Mouse (Mus musculus) neural tube, embryonic 15.5 days (tissue): ENCODE data around the gene Slc1a3. TPM values are rescaled to one million over a fixed set of nuclear protein-coding genes. Genes with fewer than 3 reads are reported as not detected.
"Not testable (repeated sequence)": the region's sequence is repeated elsewhere in the genome, so short reads cannot be mapped to it uniquely, and the experiment has no call there.

Experiments used
- ATAC-seq: fragments of 200-750 bp; cut with Nextera tagmentation; 2 replicates; pipeline ENCODE4 v1.8.0; 2017; ENCODE audit warnings: mild to moderate bottlenecking, moderate TSS enrichment, moderate library complexity; ENCODE audit not compliant: low FRiP score
- H3K27ac ChIP-seq: fragments of 300-500 bp; sonication (generic); replicated peaks from 2 replicates; pipeline ENCODE4 v1.5.1; 2015; ENCODE audit warnings: mild to moderate bottlenecking, inconsistent platforms
- H3K27me3 ChIP-seq: fragments of 300-500 bp; sonication (generic); replicated peaks from 2 replicates; pipeline ENCODE4 v1.6.1; 2015; ENCODE audit warnings: inconsistent platforms
- H3K36me3 ChIP-seq: fragments of 300-500 bp; sonication (generic); 2 replicates; pipeline ENCODE4 v1.6.1; 2015; ENCODE audit warnings: inconsistent platforms
- H3K4me1 ChIP-seq: fragments of 300-500 bp; sonication (generic); 2 replicates; pipeline ENCODE4 v1.6.1; 2015; ENCODE audit warnings: inconsistent platforms
- H3K4me2 ChIP-seq: fragments of 300-500 bp; sonication (generic); 2 replicates; pipeline ENCODE4 v1.6.1; 2015; ENCODE audit warnings: inconsistent platforms, mild to moderate bottlenecking, moderate library complexity
- H3K4me3 ChIP-seq: fragments of 300-500 bp; sonication (generic); replicated peaks from 2 replicates; pipeline ENCODE4 v1.5.1; 2015; ENCODE audit warnings: mild to moderate bottlenecking, inconsistent platforms
- H3K9ac ChIP-seq: fragments of 300-500 bp; sonication (generic); replicated peaks from 2 replicates; pipeline ENCODE4 v1.6.1; 2015; ENCODE audit warnings: mild to moderate bottlenecking, inconsistent platforms
- H3K9me3 ChIP-seq: fragments of 300-500 bp; sonication (generic); replicated peaks from 2 replicates; pipeline ENCODE4 v1.6.1; 2016; ENCODE audit warnings: inconsistent platforms
- WGBS: fragments of 180-500 bp; shearing (Covaris S2); methylation state at CpG from one replicate; pipeline ENCODE4 v1.1.7; 2015; ENCODE audit warnings: mixed read lengths; 5-methylcytosine and 5-hydroxymethylcytosine counted together
- polyA plus RNA-seq: library from polyadenylated mRNA; unstranded; fragments of >200 nt; fragmentation: Nextera tagmentation; extraction: Ambion mirVana; gene quantifications from 2 replicates; pipeline ENCODE4 v1.2.1, GENCODE M21; 2015

Slc1a3 gene
- polyA plus RNA-seq, 1 experiment from 2014 or later, result 174 TPM

DNA sequence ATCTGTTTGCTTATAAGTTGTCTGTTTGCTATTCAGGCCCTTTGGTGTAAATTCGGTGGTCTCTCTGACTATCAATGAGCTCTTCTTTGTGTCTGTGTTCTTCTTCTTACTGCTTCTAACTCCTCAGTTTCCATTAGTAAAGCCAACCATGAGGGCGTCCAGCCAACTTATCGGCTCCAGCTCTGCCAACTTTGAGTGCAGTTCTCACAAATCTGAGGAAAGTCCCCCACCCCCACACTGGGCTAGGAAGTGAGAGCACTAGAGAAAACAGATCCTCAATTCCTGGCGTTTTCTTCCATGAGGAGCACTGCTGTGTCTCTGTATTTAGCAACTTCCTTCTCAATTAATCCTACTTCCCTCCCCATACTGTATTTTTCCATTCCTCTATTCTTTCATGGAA is 4.4 kb downstream of the Slc1a3 start:
- Histone ChIP-seq H3K9me3 (no peaks in the 10 kb centered on the region), H3K4me3 (no peak overlapping the region), H3K27ac (peak overlapping the region; percentile 61), H3K4me2 (peak overlapping the region; percentile 38), H3K36me3 (no peaks in the 10 kb centered on the region), H3K27me3 (no peaks in the 10 kb centered on the region; the same call in 1 of the 2 replicates), H3K9ac (no peak overlapping the region), H3K4me1 (peaks cover 13% of the 10 kb centered on the region)
- 62% methylated on average over 4 of the region's 4 CpGs for WGBS
- ATAC-seq, result peak; percentile 67

GRCm38 (mm10) chr15:8705560-8705959 is 5.0 kb downstream of the Slc1a3 start:
- not testable (repeated sequence) for H3K4me1 ChIP-seq, ATAC-seq, H3K27ac ChIP-seq, H3K9ac ChIP-seq, H3K27me3 ChIP-seq, H3K4me3 ChIP-seq, H3K36me3 ChIP-seq, H3K9me3 ChIP-seq, H3K4me2 ChIP-seq
- WGBS, result 93% methylated on average over 1 of the region's 1 CpGs

DNA sequence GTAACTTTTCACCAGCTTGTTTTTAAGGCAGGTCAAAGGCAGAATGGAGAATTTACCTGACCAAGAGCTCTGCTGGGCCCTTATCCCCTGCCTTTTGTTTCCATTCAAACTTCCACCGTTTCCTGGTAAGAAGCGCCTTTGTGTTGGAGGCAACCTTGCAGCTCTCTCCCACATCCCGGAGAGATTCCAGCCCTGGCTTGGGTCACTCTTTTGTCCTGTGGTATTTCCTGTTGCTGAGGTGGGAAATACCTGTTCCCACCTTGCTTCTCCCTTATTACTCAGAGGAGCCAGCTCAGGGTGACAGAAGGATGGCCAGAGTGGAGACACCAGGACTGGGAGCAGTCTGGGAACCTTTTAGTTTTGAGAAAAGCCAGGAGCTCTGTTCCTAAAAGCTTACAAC is 12.6 kb downstream of the Slc1a3 start:
- H3K4me2 ChIP-seq, result no peak overlapping the region
- no peak overlapping the region for H3K9ac ChIP-seq
- 51% methylated on average over 3 of the region's 3 CpGs for WGBS
- H3K27ac ChIP-seq, result no peak overlapping the region
- no peaks in the 10 kb centered on the region for H3K27me3 ChIP-seq
- ATAC-seq, result no peak
- no peaks in the 10 kb centered on the region for H3K36me3 ChIP-seq
- no peaks in the 10 kb centered on the region for H3K4me1 ChIP-seq
- no peak overlapping the region for H3K4me3 ChIP-seq
- H3K9me3 ChIP-seq, result no peaks in the 10 kb centered on the region

GRCm38 (mm10) chr15:8697500-8697899 is 13.1 kb downstream of the Slc1a3 start:
- Histone ChIP-seq H3K4me2 (no peak overlapping the region), H3K4me1 (no peaks in the 10 kb centered on the region), H3K27me3 (no peaks in the 10 kb centered on the region), H3K27ac (no peak overlapping the region), H3K4me3 (no peak overlapping the region), H3K9ac (no peak overlapping the region), H3K9me3 (no peaks in the 10 kb centered on the region), H3K36me3 (no peaks in the 10 kb centered on the region)
- WGBS, result 63% methylated on average over 3 of the region's 3 CpGs
- no peak for ATAC-seq

DNA sequence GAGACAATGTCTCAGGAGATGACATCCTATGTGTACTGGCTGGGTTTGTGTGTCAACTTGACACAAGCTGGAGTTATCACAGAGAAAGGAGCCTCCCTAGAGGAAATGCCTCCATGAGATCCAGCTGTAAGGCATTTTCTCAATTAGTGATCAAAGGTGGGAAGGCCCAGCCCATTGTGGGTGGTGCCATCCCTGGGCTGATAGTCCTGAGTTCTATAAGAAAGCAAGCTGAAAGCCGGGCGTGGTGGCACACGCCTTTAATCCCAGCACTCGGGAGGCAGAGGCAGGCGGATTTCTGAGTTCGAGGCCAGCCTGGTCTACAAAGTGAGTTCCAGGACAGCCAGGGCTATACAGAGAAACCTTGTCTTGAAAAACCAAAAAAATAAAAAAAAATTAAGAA is 20.4 kb downstream of the Slc1a3 start:
- 98% methylated on average over 6 of the region's 6 CpGs for WGBS
- not testable (repeated sequence) for ATAC-seq, H3K27me3 ChIP-seq, H3K27ac ChIP-seq, H3K9me3 ChIP-seq, H3K4me2 ChIP-seq, H3K4me3 ChIP-seq, H3K9ac ChIP-seq, H3K4me1 ChIP-seq, H3K36me3 ChIP-seq

GRCm38 (mm10) chr15:8686846-8687245 is 23.7 kb downstream of the Slc1a3 start:
- H3K27ac ChIP-seq, result no peak overlapping the region
- H3K4me1 ChIP-seq, result peaks cover 7% of the 10 kb centered on the region
- H3K9me3 ChIP-seq, result no peaks in the 10 kb centered on the region
- H3K4me3 ChIP-seq, result no peak overlapping the region
- no peak overlapping the region for H3K4me2 ChIP-seq
- no peaks in the 10 kb centered on the region for H3K27me3 ChIP-seq
- 95% methylated on average over 4 of the region's 4 CpGs for WGBS
- H3K9ac ChIP-seq, result no peak overlapping the region
- ATAC-seq, result no peak
- H3K36me3 ChIP-seq, result no peaks in the 10 kb centered on the region

GRCm38 (mm10) chr15:8685506-8685905 is 25.1 kb downstream of the Slc1a3 start:
- no peaks in the 10 kb centered on the region for H3K36me3 ChIP-seq
- H3K27ac ChIP-seq, result no peak overlapping the region
- no peak overlapping the region for H3K4me3 ChIP-seq
- no peak for ATAC-seq
- H3K4me1 ChIP-seq, result peaks cover 7% of the 10 kb centered on the region
- 83% methylated on average over 7 of the region's 7 CpGs for WGBS
- no peak overlapping the region for H3K4me2 ChIP-seq
- H3K27me3 ChIP-seq, result no peaks in the 10 kb centered on the region
- H3K9me3 ChIP-seq, result no peaks in the 10 kb centered on the region
- H3K9ac ChIP-seq, result no peak overlapping the region

GRCm38 (mm10) chr15:8684263-8684662 is 26.3 kb downstream of the Slc1a3 start:
- no peaks in the 10 kb centered on the region for H3K36me3 ChIP-seq
- H3K4me2 ChIP-seq, result no peak overlapping the region
- no peak overlapping the region for H3K9ac ChIP-seq
- no peak for ATAC-seq
- 86% methylated on average over 3 of the region's 3 CpGs for WGBS
- no peak overlapping the region for H3K4me3 ChIP-seq
- H3K9me3 ChIP-seq, result no peaks in the 10 kb centered on the region
- no peaks in the 10 kb centered on the region for H3K27me3 ChIP-seq
- H3K27ac ChIP-seq, result no peak overlapping the region
- H3K4me1 ChIP-seq, result peaks cover 7% of the 10 kb centered on the region

- H3K4me2 ChIP-seq, result no peak overlapping the region
- no peaks in the 10 kb centered on the region for H3K27me3 ChIP-seq
- H3K4me3 ChIP-seq, result no peak overlapping the region
- 95% methylated on average over 3 of the region's 3 CpGs for WGBS
- no peak overlapping the region for H3K9ac ChIP-seq
- no peaks in the 10 kb centered on the region for H3K36me3 ChIP-seq
- ATAC-seq, result no peak
- H3K4me1 ChIP-seq, result peaks cover 7% of the 10 kb centered on the region
- H3K9me3 ChIP-seq, result no peaks in the 10 kb centered on the region
- H3K27ac ChIP-seq, result no peak overlapping the region
These were observed 27.7 kb downstream of the Slc1a3 start for GRCm38 (mm10) chr15:8682871-8683270.

GRCm38 (mm10) chr15:8682421-8682820 is 28.1 kb downstream of the Slc1a3 start:
- ATAC-seq, result no peak
- Histone ChIP-seq H3K4me3 (no peak overlapping the region), H3K4me2 (no peak overlapping the region), H3K9ac (no peak overlapping the region), H3K27ac (no peak overlapping the region), H3K36me3 (no peaks in the 10 kb centered on the region), H3K4me1 (peaks cover 7% of the 10 kb centered on the region), H3K9me3 (no peaks in the 10 kb centered on the region), H3K27me3 (no peaks in the 10 kb centered on the region)
- 87% methylated on average over 9 of the region's 9 CpGs for WGBS

DNA sequence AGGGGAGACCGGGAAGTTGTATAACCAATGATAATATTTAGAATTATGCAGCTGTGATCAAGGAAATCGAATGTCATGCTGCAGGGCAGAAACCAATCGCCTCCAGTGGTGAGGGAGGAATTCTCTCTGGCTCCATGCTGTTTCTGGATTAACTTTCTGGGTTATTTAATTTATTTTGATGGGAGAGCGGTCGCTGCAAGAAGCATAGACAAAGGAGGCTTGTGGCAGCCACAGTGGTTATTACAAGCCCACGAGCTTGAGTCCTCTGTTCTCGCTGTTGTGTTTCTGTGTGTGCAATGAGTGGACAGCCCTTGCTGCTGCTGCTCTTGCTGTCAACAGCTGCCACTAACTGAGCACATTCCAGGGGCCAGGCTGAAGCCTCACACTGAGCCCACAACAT is 28.6 kb downstream of the Slc1a3 start:
- Histone ChIP-seq H3K9me3 (no peaks in the 10 kb centered on the region), H3K36me3 (no peaks in the 10 kb centered on the region), H3K9ac (no peak overlapping the region), H3K4me2 (no peak overlapping the region), H3K27me3 (no peaks in the 10 kb centered on the region), H3K4me3 (no peak overlapping the region), H3K4me1 (peaks cover 7% of the 10 kb centered on the region), H3K27ac (no peak overlapping the region)
- no peak for ATAC-seq
- 51% methylated on average over 7 of the region's 7 CpGs for WGBS

DNA sequence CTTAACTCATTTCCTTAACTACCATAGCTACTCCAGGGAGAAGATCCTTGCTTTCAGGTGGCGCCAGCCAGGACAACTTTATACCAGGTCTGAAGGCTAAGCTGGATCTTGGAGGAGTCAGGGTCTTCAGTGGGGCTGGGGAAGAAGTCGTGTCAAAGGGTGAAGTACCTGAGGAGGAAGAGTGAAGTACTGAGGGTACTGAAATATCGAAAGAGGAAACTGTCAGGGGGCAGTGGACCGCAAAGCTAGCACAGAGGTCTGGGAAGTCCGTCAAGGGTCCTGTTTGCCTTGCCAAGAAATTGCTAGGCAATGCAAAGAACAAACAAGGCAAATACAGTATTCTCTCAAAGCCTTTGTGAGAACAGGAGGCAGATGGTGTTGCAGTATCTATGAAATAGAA is 29.6 kb downstream of the Slc1a3 start:
- H3K9ac ChIP-seq, result no peak overlapping the region
- no peak overlapping the region for H3K4me2 ChIP-seq
- no peak for ATAC-seq
- H3K27ac ChIP-seq, result no peak overlapping the region
- H3K4me1 ChIP-seq, result peaks cover 7% of the 10 kb centered on the region
- no peaks in the 10 kb centered on the region for H3K27me3 ChIP-seq
- H3K36me3 ChIP-seq, result no peaks in the 10 kb centered on the region
- no peaks in the 10 kb centered on the region for H3K9me3 ChIP-seq
- no peak overlapping the region for H3K4me3 ChIP-seq
- 90% methylated on average over 5 of the region's 5 CpGs for WGBS

DNA sequence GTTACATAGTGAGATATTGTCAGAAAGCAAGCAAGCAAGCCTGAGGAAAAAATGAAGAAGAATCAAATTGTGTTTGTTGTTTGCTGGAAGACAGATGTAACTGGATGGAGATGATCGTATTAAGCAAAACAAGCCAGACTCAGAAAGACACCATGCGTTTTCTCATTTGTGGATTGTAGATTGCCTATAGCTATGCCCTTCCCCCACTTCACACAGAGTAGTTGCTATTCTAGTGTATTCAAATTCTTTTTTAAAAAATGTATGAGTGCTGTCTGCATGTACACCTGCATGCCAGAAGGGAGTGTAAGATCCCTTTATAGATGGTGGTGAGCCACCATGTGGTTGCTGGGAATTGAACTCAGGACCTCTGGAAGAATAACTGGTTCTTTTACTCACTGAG is 33.6 kb downstream of the Slc1a3 start:
- ATAC-seq, result no peak
- Histone ChIP-seq H3K9ac (no peak overlapping the region), H3K9me3 (no peaks in the 10 kb centered on the region), H3K4me3 (no peak overlapping the region), H3K36me3 (no peaks in the 10 kb centered on the region), H3K4me2 (no peak overlapping the region), H3K4me1 (peaks cover 2% of the 10 kb centered on the region; the same call in 1 of the 2 replicates), H3K27me3 (no peaks in the 10 kb centered on the region), H3K27ac (no peak overlapping the region)
- 93% methylated on average over 2 of the region's 2 CpGs for WGBS
